Mouse (Mus musculus) CD8-positive naive resting alpha-beta T cell, adult 2 months (primary cell): ENCODE results near the gene Lmx1a.

ENCODE experiments used
- DNase-seq, 2 experiments: peaks; one replicate each; pipeline ENCODE4 v3.0.0; 2022; ENCODE audit warnings: low read depth in 2 of 2, low spot score in 2 of 2

Gene Lmx1a

DNA sequence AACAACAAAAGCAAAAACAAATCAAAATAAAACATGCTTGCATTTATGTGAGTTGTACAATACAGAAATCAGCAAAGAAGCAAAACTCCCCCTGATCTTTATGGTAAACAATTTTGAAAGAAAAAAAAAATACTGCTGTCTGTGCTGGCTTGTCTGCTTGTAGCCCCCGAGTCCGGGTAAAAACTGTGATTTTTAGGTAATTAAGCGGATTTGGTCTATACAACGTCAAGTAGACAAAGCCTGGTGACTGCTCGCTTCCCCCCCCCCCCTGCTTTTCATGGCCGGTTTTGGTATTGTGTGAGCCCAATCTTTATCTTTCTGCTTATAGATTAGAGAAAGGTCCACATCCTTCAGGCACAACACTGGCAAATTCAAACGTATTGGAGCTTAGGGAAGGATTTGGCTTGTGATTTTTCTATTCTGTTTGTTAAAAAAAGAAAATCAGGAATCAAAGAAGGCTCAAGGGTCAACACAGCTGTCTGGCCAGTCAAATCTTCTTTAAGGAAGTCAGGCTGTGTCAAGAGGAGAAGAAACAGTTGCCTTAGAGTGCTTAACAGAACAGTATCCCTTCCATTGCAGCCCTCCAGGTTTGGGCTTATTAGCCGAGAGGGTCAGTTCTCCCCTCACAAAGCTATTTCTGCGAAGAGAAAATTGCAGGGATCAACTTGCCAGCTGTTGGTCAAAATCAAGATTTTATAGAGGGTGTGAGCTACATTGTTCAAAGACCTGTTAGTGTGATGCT lies 4.6 kb downstream of the Lmx1a start:
- DNase-seq: no peak

DNA sequence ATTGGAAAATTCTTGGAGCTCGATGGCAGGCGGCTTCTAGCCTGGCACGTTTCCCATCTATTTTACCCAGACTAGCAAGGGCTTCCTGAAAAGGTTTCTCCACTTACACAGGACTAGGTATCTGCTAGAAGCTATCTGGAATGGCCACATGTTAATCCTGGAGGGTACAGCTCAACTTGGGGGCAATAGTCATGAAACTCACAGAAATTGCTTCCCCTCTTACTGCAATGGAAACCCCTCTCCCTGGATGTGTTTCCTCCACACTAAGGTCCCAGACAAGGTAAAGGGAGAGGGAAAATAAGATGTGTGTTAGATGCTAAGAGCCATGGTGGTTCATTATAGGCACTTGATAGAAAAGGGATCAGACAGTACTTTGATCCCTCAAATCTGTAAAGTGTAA lies 5.7 kb downstream of the Lmx1a start:
- no peak for DNase-seq

DNA sequence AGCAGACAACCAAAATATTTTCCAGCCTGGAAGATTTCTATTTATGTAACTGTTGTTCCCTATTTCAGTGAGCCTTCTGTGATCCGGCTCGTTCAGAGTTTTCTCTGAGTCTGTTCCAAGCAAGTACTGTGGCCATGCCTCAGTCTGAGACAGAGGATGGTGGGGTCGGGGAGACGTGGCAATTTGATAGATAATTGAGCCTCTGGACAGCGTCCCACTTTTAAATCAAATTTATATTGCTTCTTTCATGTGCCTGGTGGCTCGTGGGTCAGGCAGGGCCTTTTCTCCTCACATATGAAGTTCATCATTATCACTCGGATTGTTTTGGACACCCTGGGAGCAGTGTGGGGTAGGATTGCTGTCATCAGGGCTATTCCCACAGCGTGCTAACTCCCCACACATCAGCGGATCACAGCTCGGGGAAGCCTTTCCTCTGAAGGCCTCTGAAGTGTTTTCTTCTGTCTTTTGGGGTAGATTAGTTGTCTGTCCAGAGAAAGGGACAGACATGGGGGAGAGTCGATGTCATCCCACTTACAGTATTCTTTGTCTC lies 6.9 kb downstream of the Lmx1a start:
- DNase-seq: no peak

DNA sequence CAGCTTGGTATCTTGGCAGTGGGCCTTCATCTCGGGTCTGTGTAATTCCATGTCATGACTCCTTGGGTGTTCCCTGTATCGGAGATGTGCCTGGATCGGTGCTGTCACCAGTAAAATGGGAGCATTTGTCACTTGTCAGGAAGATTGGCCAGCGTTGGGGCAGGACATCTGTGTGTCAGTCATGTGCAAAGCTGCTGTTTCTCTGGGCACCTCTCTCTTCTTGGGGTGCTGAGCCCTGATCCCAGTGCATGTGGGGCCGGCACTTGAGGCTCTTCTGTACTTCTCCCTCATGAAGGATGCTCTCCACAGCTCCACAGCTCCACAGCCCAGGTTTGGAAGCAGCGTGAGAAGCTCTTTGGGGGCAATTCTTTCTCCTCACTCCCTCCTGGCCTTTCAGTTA lies 10.7 kb downstream of the Lmx1a start:
- no peak for DNase-seq

DNA sequence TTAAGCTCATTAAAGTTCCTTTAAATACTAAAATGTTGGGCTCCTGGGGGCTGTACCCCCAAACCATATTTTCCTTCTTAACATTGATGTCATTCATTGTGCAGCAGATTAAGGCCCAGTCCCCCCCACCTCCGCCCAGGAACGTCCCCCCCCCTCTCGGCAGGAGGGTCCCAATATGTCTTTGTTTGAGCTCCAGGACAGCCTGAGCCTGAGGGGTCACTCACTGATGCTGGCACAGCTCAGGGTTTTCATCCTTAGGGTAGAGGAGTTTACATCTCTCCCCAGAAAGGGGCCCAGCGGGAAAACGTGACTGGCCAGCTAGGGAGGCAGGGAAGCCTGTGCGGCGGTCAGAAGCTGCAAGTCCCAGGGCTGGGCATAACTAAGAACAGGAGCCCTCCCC lies 11.2 kb downstream of the Lmx1a start:
- DNase-seq: no peak

DNA sequence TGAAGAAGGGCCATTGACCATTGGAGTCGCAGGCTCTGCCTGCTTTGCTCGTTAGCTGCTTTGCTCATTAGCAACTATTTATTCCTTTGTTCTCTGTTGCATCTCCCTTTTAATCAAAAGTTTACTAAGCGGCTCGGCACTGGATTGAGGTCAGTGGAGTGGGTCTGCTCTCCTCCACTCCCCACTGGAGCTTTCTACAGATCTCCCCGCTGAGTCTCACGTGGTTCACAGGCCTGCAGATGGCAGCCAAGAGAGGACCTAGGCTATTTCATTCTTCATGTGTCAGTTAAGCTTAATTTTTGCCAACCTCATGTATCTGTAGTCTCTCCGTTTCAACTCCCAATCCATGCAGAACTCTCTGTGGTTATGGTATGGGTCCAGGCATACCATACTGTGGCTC lies 16.5 kb downstream of the Lmx1a start:
- DNase-seq: no peak

DNA sequence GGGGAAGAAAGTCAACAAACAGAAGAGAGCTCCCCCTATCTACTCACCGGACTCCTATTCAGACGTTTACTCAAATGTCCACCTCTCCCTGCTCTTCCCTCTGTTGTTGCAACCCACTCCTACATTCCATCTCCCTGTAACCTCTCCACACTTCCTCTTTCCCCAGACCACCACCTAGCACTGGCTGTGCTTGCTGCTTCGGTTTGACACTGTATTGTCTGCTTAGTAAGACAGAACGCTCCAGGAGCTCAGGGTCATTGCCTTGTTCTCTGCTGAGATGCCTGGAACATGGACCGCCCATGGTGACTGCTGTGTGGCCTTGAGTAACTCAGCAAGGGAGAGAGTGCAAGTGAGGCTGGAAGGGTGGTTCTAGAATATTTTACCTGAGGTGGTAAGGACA lies 19.7 kb downstream of the Lmx1a start:
- no peak for DNase-seq

DNA sequence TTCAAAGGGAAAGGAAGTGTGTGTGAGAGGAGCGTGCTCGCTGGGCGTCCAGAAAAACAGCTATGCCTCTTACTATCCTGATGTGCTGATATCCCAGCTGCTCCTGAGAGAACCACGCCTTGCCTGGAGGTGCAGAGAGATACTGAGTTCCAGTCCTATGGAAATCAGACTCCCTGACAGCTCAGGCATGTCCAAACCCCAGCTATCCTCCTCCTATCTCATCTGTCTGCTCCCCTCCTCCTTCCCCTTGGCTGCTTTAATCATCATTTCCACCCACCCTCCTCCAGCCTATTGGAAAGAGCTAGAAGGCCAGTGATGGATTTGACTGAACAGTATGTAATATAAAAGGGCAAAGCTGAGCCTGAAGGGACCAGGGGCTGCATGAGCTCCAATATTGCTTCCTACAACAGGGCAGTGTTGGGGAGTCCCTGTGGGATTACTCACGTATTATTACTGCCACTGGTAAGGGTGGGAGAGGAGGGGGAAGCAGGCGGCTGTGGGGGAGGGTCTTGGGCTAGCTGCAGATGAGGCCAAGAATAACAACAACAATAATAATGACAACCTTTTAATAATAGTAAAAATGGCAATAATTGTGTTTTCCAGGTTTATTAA lies 26.8 kb downstream of the Lmx1a start:
- no peak for DNase-seq

DNA sequence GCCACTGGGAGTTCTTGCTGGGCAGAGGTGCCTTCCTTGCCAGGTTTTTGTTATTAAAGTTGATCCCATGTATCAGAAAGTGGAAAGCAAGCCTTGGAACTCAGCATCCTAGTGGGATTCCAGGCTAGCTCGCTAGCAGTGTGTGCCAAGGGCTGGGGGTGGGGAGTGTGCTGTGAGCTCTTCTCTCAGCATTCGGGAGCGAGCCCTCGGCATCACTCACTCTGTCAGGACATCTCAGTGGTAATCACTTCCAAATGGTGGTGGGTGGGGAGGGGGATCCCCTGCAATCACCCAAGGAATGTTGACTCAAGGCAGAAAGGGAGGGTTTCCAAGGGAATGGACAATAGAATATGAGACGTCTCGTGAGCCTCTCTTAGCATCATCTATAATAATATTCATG lies 45.4 kb downstream of the Lmx1a start:
- DNase-seq: no peak

DNA sequence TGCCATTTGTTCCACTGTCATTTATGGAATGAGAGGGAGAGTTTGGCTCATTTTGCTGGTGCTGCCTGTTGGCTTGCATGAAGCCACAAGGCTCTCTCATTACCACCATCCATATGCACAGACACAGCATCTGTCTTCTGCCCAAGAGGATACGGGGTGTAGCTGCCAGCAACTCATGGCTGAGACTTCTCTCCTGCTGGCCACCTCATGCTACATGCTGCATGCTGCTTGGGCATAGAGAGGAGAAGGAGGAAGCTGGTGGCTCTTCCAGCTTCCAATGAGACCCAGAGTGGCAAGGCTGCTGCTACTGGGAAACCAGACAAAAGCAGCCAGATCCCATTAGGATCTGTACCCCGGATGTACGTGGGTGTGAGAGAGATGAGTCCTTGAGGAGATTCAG lies 47.8 kb downstream of the Lmx1a start:
- no peak for DNase-seq

DNA sequence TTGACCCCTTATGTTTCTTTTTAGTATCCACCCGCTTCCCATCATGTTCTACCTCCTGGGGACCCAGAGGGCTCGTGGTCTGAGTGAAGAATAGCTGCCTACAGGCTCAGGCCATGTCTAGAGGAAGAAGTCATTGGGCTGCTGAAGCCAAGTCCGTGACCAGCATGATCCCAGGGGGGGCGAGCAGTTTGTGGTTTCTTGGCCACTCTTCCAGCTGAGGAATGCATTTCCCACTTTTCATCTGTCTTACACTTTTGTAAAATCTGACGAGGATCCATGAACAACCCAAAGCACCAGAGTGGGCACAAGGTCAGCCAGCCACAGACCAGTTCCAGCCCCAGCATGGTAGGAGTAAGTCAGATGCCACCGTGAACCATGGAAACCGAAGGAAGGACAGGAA lies 50.2 kb downstream of the Lmx1a start:
- DNase-seq: no peak

DNA sequence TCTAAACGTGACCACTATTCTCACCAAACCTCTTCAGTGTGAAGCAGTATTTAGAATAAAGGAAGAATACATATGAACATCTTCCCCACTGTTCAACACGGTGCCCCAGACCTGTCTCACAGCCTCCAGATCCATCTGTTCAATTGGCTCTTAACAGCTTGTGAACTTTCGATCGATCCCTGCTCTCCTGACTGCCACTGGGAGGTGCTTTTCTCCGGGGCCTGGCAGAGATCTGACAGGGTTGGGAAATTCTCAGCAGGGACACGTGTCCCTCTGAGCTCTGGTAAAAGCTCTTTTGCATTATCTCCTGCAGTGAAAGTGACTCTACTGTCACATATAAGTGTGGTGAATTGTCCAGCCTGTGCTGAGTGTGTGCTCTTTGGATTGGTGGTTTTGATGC lies 57.6 kb downstream of the Lmx1a start:
- no peak for DNase-seq

DNA sequence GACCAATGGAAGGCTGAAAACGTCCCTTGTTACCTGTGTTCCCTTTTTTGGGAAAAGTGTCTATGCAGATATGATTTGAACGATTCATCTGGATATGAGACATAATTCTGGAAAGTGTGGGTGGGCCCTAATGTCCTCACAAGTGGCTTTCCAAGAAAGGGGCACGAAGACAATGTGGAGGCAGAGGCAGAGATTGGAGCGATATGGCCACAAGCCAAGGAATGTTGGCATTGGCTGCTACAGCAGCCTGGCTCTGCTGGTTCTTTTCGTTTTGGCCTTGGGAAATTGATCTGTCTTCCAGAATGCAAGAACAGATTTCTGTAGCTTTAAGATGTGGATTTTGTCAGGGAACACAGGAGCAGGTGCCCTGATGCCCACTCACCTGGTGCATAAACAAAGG lies 63.6 kb downstream of the Lmx1a start:
- DNase-seq: no peak

DNA sequence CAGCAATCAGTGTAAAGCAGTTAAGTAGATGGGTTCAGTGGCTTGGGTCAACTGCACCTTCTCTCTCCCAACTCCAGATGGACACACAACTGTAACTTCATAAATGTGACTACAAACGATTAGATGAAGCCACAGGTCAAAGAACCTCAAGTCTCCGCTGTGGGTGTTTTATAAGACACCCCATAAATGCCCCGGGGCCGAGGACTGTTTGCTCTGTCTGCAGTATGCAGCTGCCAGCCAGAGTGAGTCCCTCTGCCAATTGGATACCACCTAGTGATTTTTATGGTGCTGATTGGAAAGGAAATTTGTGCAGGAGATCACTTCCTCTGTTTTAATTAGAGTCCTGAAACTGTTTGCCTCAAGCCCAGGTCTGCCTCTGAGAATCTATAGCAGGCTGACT lies 65.0 kb downstream of the Lmx1a start:
- DNase-seq: no peak

DNA sequence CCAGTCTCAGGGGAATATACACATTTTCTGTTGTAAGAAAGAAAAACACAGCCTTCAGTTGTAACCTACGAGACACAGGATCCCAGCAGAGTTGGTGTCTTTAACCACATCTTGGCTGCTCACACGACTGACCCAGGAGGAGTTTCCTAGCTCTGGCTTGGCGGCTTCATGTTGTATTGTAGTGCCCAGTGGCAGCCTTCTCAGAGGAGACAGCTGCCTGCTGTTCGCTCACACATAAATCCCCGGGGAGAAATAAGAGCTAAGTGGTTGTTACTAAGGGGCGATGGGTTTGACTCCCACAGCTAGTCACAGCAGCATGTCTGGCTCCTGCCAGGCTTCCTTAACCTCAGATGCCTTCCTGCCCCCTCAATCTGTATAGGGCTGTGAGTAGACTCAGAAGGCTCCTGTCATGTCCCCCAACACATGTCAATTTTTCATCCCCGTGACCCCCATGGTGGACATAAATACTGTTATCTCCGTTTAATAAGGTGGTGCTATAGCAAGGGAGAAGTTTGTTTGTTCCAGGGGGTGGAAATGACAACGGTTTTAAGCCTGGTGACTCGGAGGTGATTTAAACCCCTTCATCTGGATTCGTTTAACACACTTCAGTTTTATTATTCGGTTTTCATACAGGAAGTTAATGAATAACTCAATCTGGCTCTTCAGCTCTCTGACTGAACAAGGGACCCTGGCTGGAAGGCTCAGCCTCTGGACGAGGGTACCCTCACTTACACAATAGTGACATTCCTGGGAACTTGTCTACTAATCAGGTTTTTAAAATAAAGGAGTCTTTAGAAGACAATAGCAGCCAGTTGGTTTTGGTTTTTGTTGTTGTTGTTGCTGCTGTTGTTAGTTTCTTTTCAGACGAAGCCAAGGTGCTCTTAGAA lies 65.8 kb downstream of the Lmx1a start:
- DNase-seq: no peak

DNA sequence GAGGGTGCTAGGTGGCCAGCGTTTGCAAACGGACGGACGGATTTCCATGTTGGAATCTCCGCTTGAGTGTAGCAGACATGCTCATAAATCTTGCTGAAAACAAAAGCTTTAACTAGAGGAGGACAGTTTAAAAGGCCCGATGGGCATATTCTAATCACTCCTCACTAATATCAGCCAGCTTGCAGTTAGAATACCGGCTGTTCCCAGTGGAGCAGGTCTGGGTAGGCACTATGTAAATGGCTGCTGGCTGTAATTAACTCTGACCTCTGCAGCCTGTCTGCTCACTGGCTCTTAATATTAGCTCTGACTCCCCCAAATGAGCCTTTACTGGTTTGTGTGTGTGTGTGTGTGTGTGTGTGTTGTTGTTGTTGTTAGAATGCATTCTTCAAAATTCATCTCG lies 69.2 kb downstream of the Lmx1a start:
- no peak for DNase-seq

DNA sequence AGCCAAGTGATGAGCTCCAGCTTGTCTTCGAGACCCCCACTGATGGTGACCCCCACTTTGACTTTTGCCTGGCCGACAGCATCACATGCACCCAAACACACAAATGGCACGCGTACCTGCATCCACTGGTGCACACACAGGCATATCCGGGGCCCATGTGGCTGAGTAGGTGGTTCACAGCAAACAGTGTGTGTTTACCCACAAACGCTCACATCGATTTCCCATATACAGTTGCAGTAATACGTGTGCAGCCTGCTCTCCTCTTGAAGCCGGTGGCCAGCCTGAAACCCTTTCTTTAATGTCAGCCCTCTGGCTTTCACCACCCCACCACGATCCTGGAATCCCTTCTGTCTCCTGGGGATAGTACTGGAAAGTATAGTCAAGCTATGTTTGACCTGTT lies 71.3 kb downstream of the Lmx1a start:
- no peak for DNase-seq

DNA sequence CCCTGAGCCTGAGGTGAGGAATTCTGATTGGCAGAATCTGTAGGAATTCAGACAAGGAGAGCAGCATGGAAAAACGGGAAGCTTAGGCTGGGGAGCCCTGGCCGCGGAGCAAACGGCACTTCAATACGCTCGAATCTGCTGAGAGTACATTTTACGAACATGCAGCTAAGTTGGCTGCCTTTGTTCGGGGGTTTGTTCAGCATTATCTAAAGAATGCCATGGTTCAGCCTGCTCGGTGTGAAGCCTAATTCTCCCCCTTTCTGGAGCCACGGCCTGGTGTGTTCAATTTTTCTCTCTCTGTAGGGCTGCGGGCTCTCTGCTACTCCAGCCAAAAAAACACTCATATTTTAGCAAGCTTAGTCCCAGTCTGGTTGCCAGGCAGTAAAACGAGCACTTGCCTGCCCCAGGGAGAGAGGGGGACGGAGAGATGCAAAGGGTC lies 72.8 kb downstream of the Lmx1a start:
- no peak for DNase-seq

DNA sequence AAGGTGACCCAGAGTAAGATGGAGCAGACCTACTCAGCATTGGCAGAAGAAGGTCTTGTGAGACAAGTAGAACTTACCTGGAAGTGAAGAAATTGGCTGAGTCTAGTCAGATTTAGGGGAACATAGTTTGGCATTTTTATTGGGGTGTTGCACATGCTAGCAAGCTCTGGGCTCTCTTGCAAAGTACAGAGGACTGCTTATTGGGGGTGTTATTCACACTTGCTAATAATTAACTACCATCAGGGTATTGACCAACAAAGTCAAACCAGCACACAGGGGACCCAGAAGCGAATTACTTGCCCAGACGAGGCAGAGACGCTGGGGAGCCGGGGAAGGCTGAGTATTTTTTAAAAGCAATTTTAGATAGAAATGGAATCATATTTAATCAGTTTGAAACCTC lies 77.6 kb downstream of the Lmx1a start:
- DNase-seq: no peak

DNA sequence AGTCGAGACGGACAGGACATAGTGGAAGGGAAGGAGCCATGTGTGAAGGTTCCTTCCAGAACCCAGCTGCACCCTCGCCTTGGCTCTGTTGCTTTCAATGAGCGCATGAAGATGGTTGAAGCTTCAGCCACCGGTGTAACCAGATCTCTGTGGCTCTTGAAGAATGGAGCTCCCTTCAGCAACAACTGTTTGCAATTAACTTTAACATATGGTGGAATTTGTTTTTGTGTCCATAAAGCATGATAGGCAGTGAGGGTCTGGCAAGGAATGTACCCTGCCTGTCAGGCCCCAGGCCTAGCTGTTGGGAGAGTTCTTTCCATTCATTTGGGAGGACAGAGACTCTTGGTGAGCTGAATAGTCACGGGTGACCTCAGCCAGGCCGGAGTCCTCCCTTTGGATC lies 81.4 kb downstream of the Lmx1a start:
- DNase-seq: no peak

DNA sequence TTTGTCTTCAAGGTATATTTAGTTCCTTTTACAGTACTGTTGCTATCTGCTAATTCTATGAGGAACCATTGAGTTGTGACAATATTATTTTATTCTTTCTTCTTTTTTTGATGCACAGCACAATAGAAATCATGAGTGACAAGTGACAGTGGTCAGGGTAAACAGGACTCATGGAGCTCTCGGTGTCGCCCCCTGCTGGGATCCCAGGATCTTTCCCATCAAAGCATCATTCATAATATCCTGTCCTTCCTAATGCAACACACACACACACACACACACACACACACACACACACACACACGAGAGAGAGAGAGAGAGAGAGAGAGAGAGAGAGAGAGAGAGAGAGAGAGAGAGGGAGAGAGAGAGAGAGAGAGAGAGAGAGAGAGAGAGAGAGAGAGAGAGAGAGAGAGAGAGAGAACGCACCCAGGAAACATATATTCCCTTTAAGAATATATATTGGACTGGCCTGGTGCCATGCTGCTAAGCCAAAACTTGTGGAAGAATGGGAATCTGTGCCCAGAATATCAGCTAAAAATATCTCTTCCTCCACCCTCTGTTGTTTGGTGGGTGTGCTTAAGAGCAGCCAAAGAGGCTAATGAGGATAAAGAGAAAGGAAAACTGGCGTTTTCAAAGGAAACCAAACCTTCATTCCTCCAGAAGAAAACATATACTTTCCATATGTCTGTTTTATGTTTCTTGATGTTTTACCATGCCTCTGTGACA lies 90.9 kb downstream of the Lmx1a start:
- no peak for DNase-seq
